Mouse (Mus musculus) MEL (cell line): ENCODE results near the gene Tnfrsf13b. TPM values are rescaled to one million over a fixed set of nuclear protein-coding genes. Genes with fewer than 3 reads are reported as not detected.

ENCODE experiments used
- DNase-seq: peaks from one replicate; pipeline ENCODE4 v3.0.0; 2011; ENCODE audit warnings: low read depth, low spot score
- H3K27ac ChIP-seq: 2 replicates; pipeline ENCODE4 v1.5.1; 2012; ENCODE audit warnings: low read depth, mild to moderate bottlenecking, control low read depth, low read length, moderate library complexity; ENCODE audit not compliant: control insufficient read depth
- H3K27me3 ChIP-seq, 2 experiments: fragments of 150-350 bp in 1 of 2; sonication (generic) in 1 of 2; 2 replicates each; pipeline ENCODE4 v1.6.1; 2012; ENCODE audit warnings: low read length in 2 of 2, mild to moderate bottlenecking in 2 of 2, improper control_type of control experiment in 1 of 2, moderate library complexity in 1 of 2; ENCODE audit not compliant: insufficient read depth in 2 of 2, control insufficient read depth in 1 of 2
- H3K36me3 ChIP-seq, 2 experiments: 2 replicates each; pipeline ENCODE4 v1.6.1; 2012 to 2014; ENCODE audit warnings: low read length in 2 of 2, improper control_type of control experiment in 1 of 2, inconsistent platforms in 1 of 2, mild to moderate bottlenecking in 1 of 2; ENCODE audit not compliant: insufficient read depth in 2 of 2, control insufficient read depth in 1 of 2
- H3K4me1 ChIP-seq, 2 experiments: fragments of 150-350 bp in 1 of 2; sonication (generic) in 1 of 2; 2 replicates each; pipeline ENCODE4 v1.6.1; 2012; ENCODE audit warnings: low read length in 2 of 2, improper control_type of control experiment in 1 of 2, mild to moderate bottlenecking in 1 of 2; ENCODE audit not compliant: insufficient read depth in 2 of 2, control insufficient read depth in 1 of 2
- H3K4me3 ChIP-seq, 2 experiments: fragments of 150-350 bp in 1 of 2; sonication (generic) in 1 of 2; 2 replicates each; pipeline ENCODE4 v1.5.1; 2012; ENCODE audit warnings: low read depth in 2 of 2, low read length in 2 of 2, mild to moderate bottlenecking in 2 of 2, moderate library complexity in 2 of 2, control low read depth in 1 of 2, improper control_type of control experiment in 1 of 2; ENCODE audit not compliant: control insufficient read depth in 1 of 2, insufficient read depth in 1 of 2
- H3K79me2 ChIP-seq: 2 replicates; pipeline ENCODE4 v1.6.1; 2012; ENCODE audit warnings: mild to moderate bottlenecking, low read length, moderate library complexity; ENCODE audit not compliant: control insufficient read depth, poor library complexity, insufficient read depth
- H3K9ac ChIP-seq: 2 replicates; pipeline ENCODE4 v1.6.1; 2012; ENCODE audit warnings: low read depth, mild to moderate bottlenecking, control low read depth, low read length, moderate library complexity; ENCODE audit not compliant: control insufficient read depth, poor library complexity, severe bottlenecking
- H3K9me3 ChIP-seq: fragments of 150-350 bp; sonication (generic); replicated peaks from 2 replicates; pipeline ENCODE4 v1.6.1; 2012; ENCODE audit warnings: mild to moderate bottlenecking, low read length, improper control_type of control experiment, moderate library complexity; ENCODE audit not compliant: insufficient read depth
- BHLHE40 ChIP-seq: IDR thresholded peaks from 2 replicates; pipeline ENCODE4 v1.6.1; 2012; ENCODE audit warnings: low read depth, mild to moderate bottlenecking, inconsistent platforms, low read length, improper control_type of control experiment, borderline replicate concordance
- CHD1 ChIP-seq: IDR thresholded peaks from 2 replicates; pipeline ENCODE4 v1.6.1; 2012; ENCODE audit warnings: low read depth, mild to moderate bottlenecking, inconsistent platforms, low read length, improper control_type of control experiment
- CHD2 ChIP-seq: IDR thresholded peaks from 2 replicates; pipeline ENCODE4 v1.6.1; 2011; ENCODE audit warnings: low read length, improper control_type of control experiment
- CTCF ChIP-seq, 3 experiments: IDR thresholded peaks in 2 of 3; conservative IDR thresholded peaks in 1 of 3; 2 replicates each; pipeline ENCODE4 v1.5.1; 2011 to 2012; ENCODE audit warnings: low read length in 3 of 3, low read depth in 2 of 3, mild to moderate bottlenecking in 2 of 3, improper control_type of control experiment in 1 of 3, inconsistent platforms in 1 of 3, mixed read lengths in 1 of 3, moderate library complexity in 1 of 3; ENCODE audit not compliant: control insufficient read depth in 1 of 3, insufficient read depth in 1 of 3, poor library complexity in 1 of 3, severe bottlenecking in 1 of 3
- E2F4 ChIP-seq: IDR thresholded peaks from 2 replicates; pipeline ENCODE4 v1.6.1; 2011; ENCODE audit warnings: low read depth, low read length, improper control_type of control experiment, borderline replicate concordance
- ELF1 ChIP-seq: IDR thresholded peaks from 2 replicates; pipeline ENCODE4 v1.6.1; 2014; ENCODE audit warnings: low read depth, mild to moderate bottlenecking, inconsistent platforms, low read length, improper control_type of control experiment, moderate library complexity
- EP300 ChIP-seq, 2 experiments: IDR thresholded peaks; 2 replicates each; pipeline ENCODE4 v1.6.1; 2011; ENCODE audit warnings: improper control_type of control experiment in 2 of 2, low read length in 2 of 2, low read depth in 1 of 2, mild to moderate bottlenecking in 1 of 2
- ETS1 ChIP-seq: IDR thresholded peaks from 2 replicates; pipeline ENCODE4 v1.6.1; 2012; ENCODE audit warnings: low read depth, mild to moderate bottlenecking, inconsistent platforms, low read length, improper control_type of control experiment, moderate library complexity
- GATA1 ChIP-seq: IDR thresholded peaks from 2 replicates; pipeline ENCODE4 v1.6.1; 2011; ENCODE audit warnings: low read depth, low read length, improper control_type of control experiment
- JUND ChIP-seq: IDR thresholded peaks from 2 replicates; pipeline ENCODE4 v1.6.1; 2011; ENCODE audit warnings: low read depth, mild to moderate bottlenecking, improper control_type of control experiment, low read length
- MAZ ChIP-seq: IDR thresholded peaks from 2 replicates; pipeline ENCODE4 v1.6.1; 2012; ENCODE audit warnings: low read depth, mild to moderate bottlenecking, inconsistent platforms, low read length, improper control_type of control experiment
- MEF2A ChIP-seq: IDR thresholded peaks from 2 replicates; pipeline ENCODE4 v1.6.1; 2014; ENCODE audit warnings: low read depth, mild to moderate bottlenecking, inconsistent platforms, low read length, improper control_type of control experiment; ENCODE audit not compliant: poor library complexity, insufficient replicate concordance, severe bottlenecking; ENCODE audit errors: extremely low read depth
- MXI1 ChIP-seq: IDR thresholded peaks from 2 replicates; pipeline ENCODE4 v1.6.1; 2011; ENCODE audit warnings: mild to moderate bottlenecking, low read depth, low read length, improper control_type of control experiment
- MYC ChIP-seq: IDR thresholded peaks from 2 replicates; pipeline ENCODE4 v1.6.1; 2011; ENCODE audit warnings: low read depth, mild to moderate bottlenecking, low read length, improper control_type of control experiment, moderate library complexity
- NELFE ChIP-seq: IDR thresholded peaks from 2 replicates; pipeline ENCODE4 v1.6.1; 2011; ENCODE audit warnings: low read depth, low read length, improper control_type of control experiment
- NRF1 ChIP-seq: IDR thresholded peaks from 2 replicates; pipeline ENCODE4 v1.6.1; 2014; ENCODE audit warnings: low read depth, mild to moderate bottlenecking, inconsistent platforms, low read length, improper control_type of control experiment, moderate library complexity; ENCODE audit not compliant: poor library complexity, insufficient read depth, severe bottlenecking
- POLR2A ChIP-seq, 2 experiments: IDR thresholded peaks; 2 replicates each; pipeline ENCODE4 v1.6.1; 2011 to 2012; ENCODE audit warnings: low read length in 2 of 2, mild to moderate bottlenecking in 2 of 2, control low read depth in 1 of 2, improper control_type of control experiment in 1 of 2, low read depth in 1 of 2, moderate library complexity in 1 of 2; ENCODE audit not compliant: control insufficient read depth in 1 of 2, insufficient read depth in 1 of 2, poor library complexity in 1 of 2
- POLR2AphosphoS2 ChIP-seq: IDR thresholded peaks from 2 replicates; pipeline ENCODE4 v1.6.1; 2011; ENCODE audit warnings: low read length, improper control_type of control experiment
- POLR2AphosphoS5 ChIP-seq: IDR thresholded peaks from 2 replicates; pipeline ENCODE4 v1.6.1; 2012; ENCODE audit warnings: low read depth, borderline replicate concordance, mild to moderate bottlenecking, inconsistent platforms, low read length, moderate library complexity, mixed read lengths
- RAD21 ChIP-seq: IDR thresholded peaks from 2 replicates; pipeline ENCODE4 v1.6.1; 2011; ENCODE audit warnings: mild to moderate bottlenecking, low read depth, low read length, improper control_type of control experiment
- RCOR1 ChIP-seq: IDR thresholded peaks from 2 replicates; pipeline ENCODE4 v1.6.1; 2012; ENCODE audit warnings: low read depth, mild to moderate bottlenecking, inconsistent platforms, low read length, improper control_type of control experiment
- SMC3 ChIP-seq: IDR thresholded peaks from 2 replicates; pipeline ENCODE4 v1.6.1; 2011; ENCODE audit warnings: low read depth, low read length, improper control_type of control experiment
- TBP ChIP-seq: IDR thresholded peaks from 2 replicates; pipeline ENCODE4 v1.8.0; 2011; ENCODE audit warnings: low read depth, low read length, improper control_type of control experiment
- TCF12 ChIP-seq: IDR thresholded peaks from 2 replicates; pipeline ENCODE4 v1.6.1; 2014; ENCODE audit warnings: low read depth, mild to moderate bottlenecking, inconsistent platforms, low read length, improper control_type of control experiment, moderate library complexity
- USF2 ChIP-seq, 2 experiments: IDR thresholded peaks; 2 replicates each; pipeline ENCODE4 v1.6.1; 2011 to 2012; ENCODE audit warnings: improper control_type of control experiment in 2 of 2, low read length in 2 of 2, borderline replicate concordance in 1 of 2, inconsistent platforms in 1 of 2, low read depth in 1 of 2, mild to moderate bottlenecking in 1 of 2; ENCODE audit not compliant: insufficient read depth in 1 of 2
- ZNF384 ChIP-seq: IDR thresholded peaks from 2 replicates; pipeline ENCODE4 v1.6.1; 2012; ENCODE audit warnings: low read depth, mild to moderate bottlenecking, inconsistent platforms, low read length, improper control_type of control experiment
- polyA plus RNA-seq, 2 experiments: library from polyadenylated mRNA; stranded (reverse) in 1 of 2; unstranded in 1 of 2; fragments of >175 nt in 1 of 2; fragments of >200 nt in 1 of 2; gene quantifications; 2 replicates each; pipeline versions ENCODE4 v1.2.1 to v1.2.4; 2012; ENCODE audit warnings: low replicate concordance in 2 of 2, low read depth in 1 of 2; ENCODE audit not compliant: insufficient read length in 2 of 2, insufficient read depth in 1 of 2, missing spikeins in 1 of 2
- total RNA-seq: library from RNA; depleted of rRNA; stranded (reverse); fragments of 300-350 nt; gene quantifications from 2 replicates; pipeline ENCODE4 v1.2.3, GENCODE M21; 2012

Gene Tnfrsf13b
- total and polyA plus RNA-seq, 3 experiments, result 7.7 to 17.9 TPM; not detected in 1

DNA sequence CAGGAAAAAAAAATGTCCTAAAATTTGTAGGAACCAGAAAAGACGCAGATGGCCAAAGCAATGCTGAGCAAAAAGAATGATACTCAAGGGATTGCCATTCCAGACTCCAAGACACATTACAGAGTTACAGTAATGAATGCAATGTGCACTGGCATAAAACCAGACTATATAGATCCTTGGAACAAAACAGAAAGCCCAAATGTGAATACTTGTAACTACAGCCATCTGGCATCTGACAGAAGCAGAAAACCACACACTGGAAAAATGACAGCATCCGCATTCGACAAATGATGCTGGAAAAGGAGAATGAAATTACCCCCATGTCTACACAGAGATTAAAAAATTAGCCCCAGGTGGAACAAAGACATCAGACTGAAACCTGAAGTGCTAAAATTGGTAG is 53.8 kb downstream of the Tnfrsf13b start:
- DNase-seq, result no peak
- Histone ChIP-seq H3K4me3 (no peak overlapping the region), H3K36me3 (peaks cover 0 to 16% of the 10 kb centered on the region in 2 experiments; a peak in 2 of 4 replicates), H3K27me3 (no peaks in the 10 kb centered on the region; a peak in 1 of 4 replicates), H3K27ac (no peak overlapping the region), H3K4me1 (peaks cover 11 to 15% of the 10 kb centered on the region in 2 experiments), H3K79me2 (no peaks in the 10 kb centered on the region), H3K9me3 (no peaks in the 10 kb centered on the region), H3K9ac (no peak overlapping the region)
- TF ChIP-seq USF2 (IDR thresholded peaks at IDR 0.05; ENCODE audit: borderline replicate concordance in 1 of 2, insufficient read depth in 1 of 2, low read depth in 1 of 2, low read length in 2 of 2) (no peak), MEF2A (no peak), CHD2 (no peak), MYC (no peak), BHLHE40 (no peak), POLR2A (IDR thresholded peaks at IDR 0.05; ENCODE audit: control insufficient read depth in 1 of 2, insufficient read depth in 1 of 2, low read depth in 1 of 2, low read length in 2 of 2, poor library complexity in 1 of 2) (no peak), MXI1 (no peak), NELFE (no peak), CHD1 (no peak), POLR2AphosphoS5 (no peak), POLR2AphosphoS2 (no peak), NRF1 (no peak), EP300 (IDR thresholded peaks at IDR 0.05; ENCODE audit: low read depth in 1 of 2, low read length in 2 of 2) (no peak), ZNF384 (no peak), JUND (no peak)

DNA sequence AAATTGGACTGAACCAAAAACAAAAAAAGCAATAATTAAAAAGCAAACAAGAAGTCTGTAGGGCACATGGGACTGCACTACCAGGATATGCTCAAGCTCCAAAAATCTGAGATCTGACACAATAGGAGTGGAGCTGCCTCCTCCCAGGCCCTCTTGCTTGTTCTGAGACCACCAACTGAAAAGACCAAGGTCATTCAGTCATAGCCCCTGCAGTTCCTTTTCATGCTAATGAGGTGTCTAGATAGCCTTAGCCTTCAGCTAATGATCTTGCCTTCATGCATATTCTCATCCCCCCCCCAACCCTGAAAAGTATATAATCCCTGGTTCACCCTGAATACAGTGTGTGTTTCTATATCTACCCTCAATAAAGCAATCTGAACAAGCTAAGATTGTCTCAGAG is 55.1 kb downstream of the Tnfrsf13b start:
- Histone ChIP-seq H3K9ac (no peak overlapping the region), H3K27ac (no peak overlapping the region), H3K9me3 (no peaks in the 10 kb centered on the region), H3K4me1 (peaks cover 3 to 7% of the 10 kb centered on the region in 2 experiments; a peak in 2 of 4 replicates), H3K36me3 (peaks cover 0 to 5% of the 10 kb centered on the region in 2 experiments; a peak in 2 of 4 replicates), H3K4me3 (no peak overlapping the region), H3K79me2 (no peaks in the 10 kb centered on the region), H3K27me3 (no peaks in the 10 kb centered on the region; a peak in 1 of 4 replicates)
- TF ChIP-seq GATA1, result no peak
- no peak for TF ChIP-seq TCF12
- no peak for TF ChIP-seq CHD2
- TF ChIP-seq MAZ, result no peak
- no peak for TF ChIP-seq ZNF384
- no peak for TF ChIP-seq ETS1
- no peak for TF ChIP-seq SMC3
- no peak for TF ChIP-seq E2F4
- no peak for TF ChIP-seq CTCF (IDR thresholded peaks at IDR 0.05 in 2 of 3, conservative IDR thresholded peaks at IDR 0.05 in 1 of 3; ENCODE audit: control insufficient read depth in 1 of 3, insufficient read depth in 1 of 3, low read depth in 2 of 3, low read length in 3 of 3, poor library complexity in 1 of 3, severe bottlenecking in 1 of 3)
- TF ChIP-seq MEF2A, result no peak
- TF ChIP-seq EP300 (IDR thresholded peaks at IDR 0.05; ENCODE audit: low read depth in 1 of 2, low read length in 2 of 2), result no peak
- TF ChIP-seq TBP, result no peak
- TF ChIP-seq NRF1, result no peak
- TF ChIP-seq POLR2AphosphoS5, result no peak
- no peak for TF ChIP-seq RCOR1
- TF ChIP-seq RAD21, result no peak
- no peak for TF ChIP-seq ELF1
- no peak for DNase-seq
